Mouse (Mus musculus) intestine, embryonic 14.5 days (tissue): ENCODE results near the gene 1700029I15Rik. TPM values are rescaled to one million over a fixed set of nuclear protein-coding genes. Genes with fewer than 3 reads are reported as not detected.

Experiments
- ATAC-seq: fragments of 200-750 bp; cut with Nextera tagmentation; replicated peaks from 2 replicates; pipeline ENCODE4 v1.8.0; 2017; ENCODE audit warnings: low read depth, moderate number of reproducible peaks, moderate TSS enrichment, moderate library complexity; ENCODE audit not compliant: low FRiP score, low TSS enrichment
- DNase-seq: peaks from one replicate; pipeline ENCODE4 v3.0.0-alpha.2; 2018; ENCODE audit warnings: low spot score
- H3K27ac ChIP-seq: fragments of 300-500 bp; sonication (generic); 2 replicates; pipeline ENCODE4 v1.5.1; 2014; ENCODE audit warnings: low read depth, mild to moderate bottlenecking, control low read depth
- H3K27me3 ChIP-seq: fragments of 300-500 bp; sonication (generic); replicated peaks from 2 replicates; pipeline ENCODE4 v1.6.1; 2014; ENCODE audit warnings: low read length, control low read depth; ENCODE audit not compliant: control insufficient read depth, insufficient read depth
- H3K36me3 ChIP-seq: fragments of 300-500 bp; sonication (generic); 2 replicates; pipeline ENCODE4 v1.6.1; 2014; ENCODE audit warnings: low read length, control low read depth; ENCODE audit not compliant: control insufficient read depth, insufficient read depth
- H3K4me1 ChIP-seq: fragments of 300-500 bp; sonication (generic); replicated peaks from 2 replicates; pipeline ENCODE4 v1.6.1; 2014; ENCODE audit warnings: low read length, control low read depth, mixed read lengths; ENCODE audit not compliant: control insufficient read depth, insufficient read depth
- H3K4me2 ChIP-seq: fragments of 300-500 bp; sonication (generic); 2 replicates; pipeline ENCODE4 v1.6.1; 2014; ENCODE audit warnings: low read length
- H3K4me3 ChIP-seq: fragments of 300-500 bp; sonication (generic); 2 replicates; pipeline ENCODE4 v1.5.1; 2014; ENCODE audit warnings: low read depth, low read length, control low read depth, mixed read lengths
- H3K9ac ChIP-seq: fragments of 300-500 bp; sonication (generic); 2 replicates; pipeline ENCODE4 v1.6.1; 2014; ENCODE audit warnings: mild to moderate bottlenecking, low read length
- H3K9me3 ChIP-seq: fragments of 300-500 bp; sonication (generic); 2 replicates; pipeline ENCODE4 v1.6.1; 2016; ENCODE audit warnings: low read length, control low read depth; ENCODE audit not compliant: control insufficient read depth
- WGBS: fragments of 180-500 bp; shearing (Covaris S2); extraction: QIAGEN DNeasy Blood & Tissue Kit; methylation state at CpG from one replicate; pipeline ENCODE4 v1.1.7; 2014; 5-methylcytosine and 5-hydroxymethylcytosine counted together
- polyA plus RNA-seq: library from polyadenylated mRNA; unstranded; fragments of >200 nt; fragmentation: Nextera tagmentation; extraction: Ambion mirVana; gene quantifications from 2 replicates; pipeline ENCODE4 v1.2.1, GENCODE M21; 2014

1700029I15Rik gene
- polyA plus RNA-seq, 1 experiment from 2014 or later = 1.7 TPM

- H3K9ac ChIP-seq = peak overlapping the region; percentile 45
- 4% methylated on average over 43 of the region's 45 CpGs for WGBS
- peaks cover 19% of the 10 kb centered on the region for H3K27me3 ChIP-seq
- H3K4me2 ChIP-seq = peak overlapping the region; percentile 70
- no peak overlapping the region; the same call in 1 of the 2 replicates for H3K27ac ChIP-seq
- H3K36me3 ChIP-seq = no peaks in the 10 kb centered on the region
- ATAC-seq = peak; percentile 68
- H3K4me1 ChIP-seq = peaks cover 22% of the 10 kb centered on the region
- DNase-seq = peak; percentile 85
- no peaks in the 10 kb centered on the region for H3K9me3 ChIP-seq
- H3K4me3 ChIP-seq = peak overlapping the region; percentile 38
Observed at GRCm38 (mm10) chr2:92370821-92371805, 11.2 kb upstream of the 1700029I15Rik start.

GRCm38 (mm10) chr2:92371971-92372690 is 10.2 kb upstream of the 1700029I15Rik start:
- no peak overlapping the region; the same call in 1 of the 2 replicates for H3K27ac ChIP-seq
- no peak overlapping the region for H3K4me2 ChIP-seq
- WGBS = 32% methylated on average over 10 of the region's 10 CpGs
- no peak overlapping the region for H3K4me3 ChIP-seq
- DNase-seq (no peak), ATAC-seq (no peak)
- H3K9ac ChIP-seq = no peak overlapping the region
- H3K9me3 ChIP-seq = no peaks in the 10 kb centered on the region
- H3K4me1 ChIP-seq = peaks cover 26% of the 10 kb centered on the region
- no peaks in the 10 kb centered on the region for H3K36me3 ChIP-seq
- peaks cover 19% of the 10 kb centered on the region for H3K27me3 ChIP-seq

- Histone ChIP-seq H3K4me3 (no peak overlapping the region), H3K36me3 (peaks cover 2% of the 10 kb centered on the region; the same call in 1 of the 2 replicates), H3K9ac (no peak overlapping the region), H3K9me3 (no peaks in the 10 kb centered on the region), H3K4me1 (peaks cover 26% of the 10 kb centered on the region), H3K4me2 (no peak overlapping the region), H3K27me3 (peaks cover 19% of the 10 kb centered on the region), H3K27ac (no peak overlapping the region)
- 51% methylated on average over 9 of the region's 9 CpGs for WGBS
- DNase-seq = no peak
- no peak for ATAC-seq
Observed at GRCm38 (mm10) chr2:92372767-92373436, 9.4 kb upstream of the 1700029I15Rik start.

GRCm38 (mm10) chr2:92373437-92373813 is 8.9 kb upstream of the 1700029I15Rik start:
- ATAC-seq = no peak
- no peaks in the 10 kb centered on the region for H3K9me3 ChIP-seq
- WGBS = 81% methylated on average over 11 of the region's 11 CpGs
- no peak overlapping the region for H3K27ac ChIP-seq
- peaks cover 7% of the 10 kb centered on the region for H3K36me3 ChIP-seq
- H3K27me3 ChIP-seq = peaks cover 19% of the 10 kb centered on the region
- no peak overlapping the region for H3K4me2 ChIP-seq
- peaks cover 26% of the 10 kb centered on the region for H3K4me1 ChIP-seq
- H3K4me3 ChIP-seq = no peak overlapping the region
- DNase-seq = no peak
- no peak overlapping the region for H3K9ac ChIP-seq

GRCm38 (mm10) chr2:92374514-92374913 is 7.8 kb upstream of the 1700029I15Rik start, which contains the start of the genes Pex16 and Large2:
Pex16 (plus strand) TSS chr2:92374676.
Large2 (minus strand) TSS chr2:92374869.
- ATAC-seq (no peak; the same call in 1 of the 2 replicates), DNase-seq (no peak)
- no peaks in the 10 kb centered on the region for H3K9me3 ChIP-seq
- peak within 1 kb of the TSS; percentile 58 for H3K27ac ChIP-seq
- H3K36me3 ChIP-seq = peaks cover 18% of the 10 kb centered on the region
- H3K9ac ChIP-seq = peak within 1 kb of the TSS; percentile 64
- peak within 1 kb of the TSS; percentile 95 for H3K4me2 ChIP-seq
- H3K27me3 ChIP-seq = peaks cover 15% of the 10 kb centered on the region
- WGBS = 2% methylated on average over 16 of the region's 16 CpGs
- H3K4me1 ChIP-seq = peaks cover 26% of the 10 kb centered on the region
- H3K4me3 ChIP-seq = peak within 1 kb of the TSS; percentile 88

GRCm38 (mm10) chr2:92375099-92375623 is 7.2 kb upstream of the 1700029I15Rik start:
- ATAC-seq (peak; percentile 86), DNase-seq (peak; percentile 94)
- Histone ChIP-seq H3K27me3 (peaks cover 14% of the 10 kb centered on the region), H3K4me1 (peaks cover 26% of the 10 kb centered on the region), H3K4me3 (peak overlapping the region; percentile 88), H3K9ac (peak overlapping the region; percentile 64), H3K9me3 (no peaks in the 10 kb centered on the region), H3K27ac (peak overlapping the region; percentile 58), H3K36me3 (peaks cover 24% of the 10 kb centered on the region), H3K4me2 (peak overlapping the region; percentile 95)
- WGBS = under 1% methylated on average over 28 of the region's 29 CpGs

- no peak for DNase-seq
- H3K9me3 ChIP-seq = no peaks in the 10 kb centered on the region
- peaks cover 23% of the 10 kb centered on the region for H3K4me1 ChIP-seq
- H3K36me3 ChIP-seq = peaks cover 30% of the 10 kb centered on the region
- H3K27ac ChIP-seq = peak overlapping the region; percentile 58
- ATAC-seq = no peak
- peak overlapping the region; percentile 88 for H3K4me3 ChIP-seq
- 12% methylated on average over 10 of the region's 10 CpGs for WGBS
- peak overlapping the region; percentile 95 for H3K4me2 ChIP-seq
- peak overlapping the region; percentile 64 for H3K9ac ChIP-seq
- peaks cover 8% of the 10 kb centered on the region; the same call in 1 of the 2 replicates for H3K27me3 ChIP-seq
Observed at GRCm38 (mm10) chr2:92375788-92376187, 6.5 kb upstream of the 1700029I15Rik start.

GRCm38 (mm10) chr2:92376300-92376699 is 6.0 kb upstream of the 1700029I15Rik start:
- no peaks in the 10 kb centered on the region for H3K9me3 ChIP-seq
- peaks cover 35% of the 10 kb centered on the region for H3K36me3 ChIP-seq
- H3K27ac ChIP-seq = no peak overlapping the region
- 84% methylated on average over 6 of the region's 6 CpGs for WGBS
- DNase-seq (no peak), ATAC-seq (no peak)
- H3K4me3 ChIP-seq = peak overlapping the region; percentile 88
- no peak overlapping the region; the same call in 1 of the 2 replicates for H3K9ac ChIP-seq
- H3K4me2 ChIP-seq = peak overlapping the region; percentile 95
- peaks cover 18% of the 10 kb centered on the region for H3K4me1 ChIP-seq
- H3K27me3 ChIP-seq = peaks cover 4% of the 10 kb centered on the region; the same call in 1 of the 2 replicates
